ENCODE assay signal across 16 mouse cellular contexts in the genomic region with DNA sequence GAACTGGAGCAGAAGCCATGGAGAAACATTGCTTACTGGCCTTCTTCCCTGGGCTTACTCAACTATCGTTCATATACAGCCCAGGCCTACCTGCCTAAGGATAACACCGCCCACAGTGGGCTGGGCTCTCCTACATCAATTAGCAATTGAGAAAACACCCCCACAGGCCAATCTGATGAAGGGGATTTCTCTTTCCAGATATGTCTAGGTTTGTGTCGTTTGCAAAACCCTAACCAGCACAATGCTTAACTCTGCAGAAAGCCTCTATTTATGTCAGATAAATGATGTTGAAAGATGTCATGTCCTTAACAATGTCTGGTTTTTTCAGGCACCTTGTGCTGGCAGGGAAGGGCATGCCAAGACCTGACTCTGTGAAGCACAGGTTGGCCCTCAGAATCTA. TPM values are rescaled to one million over a fixed set of nuclear protein-coding genes. Genes with fewer than 3 reads are reported as not detected.
"Had no signal": no experiment of that assay in that cellular context is flagged by ENCODE, and none has a peak within 500 bp of the region (broad histone marks: within the 10 kb centered on the region; RNA-seq: fewer than 3 reads in every experiment).

No protein-coding gene starts in this region.

- H3K9ac ChIP-seq: liver, embryonic 14.5 days; lung, embryonic 14.5 days; midbrain, embryonic 13.5 days; midbrain, embryonic 15.5 days; neural tube, embryonic 12.5 days had no signal

- ATAC-seq: midbrain, embryonic 13.5 days; midbrain, embryonic 15.5 days had no signal

- H3K27me3 ChIP-seq: midbrain, embryonic 13.5 days; midbrain, embryonic 15.5 days; neural tube, embryonic 12.5 days had no signal

- H3K9me3 ChIP-seq: midbrain, embryonic 13.5 days; midbrain, embryonic 15.5 days; neural tube, embryonic 12.5 days had no signal

- H3K4me1 ChIP-seq: midbrain, embryonic 13.5 days; midbrain, embryonic 15.5 days; neural tube, embryonic 12.5 days had no signal

- H3K36me3 ChIP-seq: midbrain, embryonic 13.5 days; midbrain, embryonic 15.5 days; neural tube, embryonic 12.5 days had no signal

- DNase-seq: lung, adult 18-20 months; lung, embryonic 14.5 days; lung, postnatal 10 days; lung, postnatal 4 days; right cerebral cortex, postnatal 14 days; thymus, adult 2 months; thymus, postnatal 25 days; thymus, postnatal 4 days had no signal

- H3K27ac ChIP-seq: liver, embryonic 14.5 days; midbrain, embryonic 13.5 days; midbrain, embryonic 15.5 days; neural tube, embryonic 12.5 days had no signal

- H3K4me2 ChIP-seq: lung, embryonic 14.5 days; midbrain, embryonic 11.5 days; midbrain, embryonic 13.5 days; midbrain, embryonic 15.5 days; neural tube, embryonic 12.5 days had no signal

- H3K4me3 ChIP-seq: megakaryocyte, embryonic 14.5 days; midbrain, embryonic 13.5 days; midbrain, embryonic 15.5 days; neural tube, embryonic 12.5 days had no signal

RNA-seq across cellular contexts. Expression of gene Parva, which starts 57.3 kb away (rescaled TPM):
- total RNA-seq: monocyte, adult 5-6 weeks; neutrophil, adult 5-6 weeks had no signal
